Mouse (Mus musculus) myocyte (in vitro differentiated cells): ENCODE results near the gene Yap1. TPM values are rescaled to one million over a fixed set of nuclear protein-coding genes. Genes with fewer than 3 reads are reported as not detected.

ENCODE experiments used
- H3K27me3 ChIP-seq: one replicate; pipeline ENCODE4 v1.6.1; 2011; ENCODE audit not compliant: control insufficient read depth, insufficient read depth, insufficient read length
- H3K36me3 ChIP-seq: one replicate; pipeline ENCODE4 v1.6.1; 2011; ENCODE audit not compliant: control insufficient read depth, insufficient read depth
- H3K4me2 ChIP-seq: one replicate; pipeline ENCODE4 v1.6.1; 2011; ENCODE audit warnings: low read depth, control low read depth
- H3K4me3 ChIP-seq: one replicate; pipeline ENCODE4 v1.5.1; 2011; ENCODE audit warnings: mild to moderate bottlenecking, control low read depth, moderate library complexity
- H3K79me2 ChIP-seq: one replicate; pipeline ENCODE4 v1.6.1; 2011; ENCODE audit not compliant: control insufficient read depth, insufficient read depth
- H3ac ChIP-seq: one replicate; pipeline ENCODE4 v1.6.1; 2011; ENCODE audit not compliant: control insufficient read depth, insufficient read length
- CEBPB ChIP-seq: IDR thresholded peaks from 2 replicates; pipeline ENCODE4 v1.6.1; 2011; ENCODE audit warnings: mild to moderate bottlenecking, moderate library complexity; ENCODE audit not compliant: poor library complexity, insufficient read depth, severe bottlenecking
- E2F4 ChIP-seq: IDR thresholded peaks from one replicate; pipeline ENCODE4 v1.6.1; 2011; ENCODE audit warnings: mild to moderate bottlenecking, control low read depth, moderate library complexity; ENCODE audit not compliant: insufficient read depth
- MAX ChIP-seq: IDR thresholded peaks from one replicate; pipeline ENCODE4 v1.6.1; 2011; ENCODE audit warnings: low read depth, mild to moderate bottlenecking, control low read depth
- MYOD1 ChIP-seq, 3 experiments: IDR thresholded peaks; one replicate each; pipeline ENCODE4 v1.6.1; 2011; ENCODE audit warnings: control low read depth in 2 of 3, low read depth in 2 of 3, mild to moderate bottlenecking in 2 of 3, moderate library complexity in 1 of 3; ENCODE audit not compliant: insufficient read length in 2 of 3, control insufficient read depth in 1 of 3
- MYOG ChIP-seq, 3 experiments: IDR thresholded peaks; one replicate each; pipeline ENCODE4 v1.6.1; 2011; ENCODE audit warnings: control low read depth in 2 of 3, low read depth in 2 of 3, mild to moderate bottlenecking in 2 of 3; ENCODE audit not compliant: insufficient read length in 2 of 3, control insufficient read depth in 1 of 3, insufficient read depth in 1 of 3
- POLR2A ChIP-seq: IDR thresholded peaks from one replicate; pipeline ENCODE4 v1.6.1; 2011; ENCODE audit warnings: low read depth, mild to moderate bottlenecking, control low read depth, moderate library complexity; ENCODE audit not compliant: insufficient read length
- POLR2AphosphoS2 ChIP-seq: IDR thresholded peaks from one replicate; pipeline ENCODE4 v1.6.1; 2011; ENCODE audit warnings: low read depth, control low read depth; ENCODE audit not compliant: insufficient read length
- REST ChIP-seq: IDR thresholded peaks from one replicate; pipeline ENCODE4 v1.6.1; 2011; ENCODE audit warnings: mild to moderate bottlenecking, control low read depth, moderate library complexity; ENCODE audit not compliant: insufficient read depth, insufficient read length
- SRF ChIP-seq: IDR thresholded peaks from one replicate; pipeline ENCODE4 v1.6.1; 2011; ENCODE audit warnings: low read depth; ENCODE audit not compliant: control insufficient read depth, insufficient read length
- TCF12 ChIP-seq: IDR thresholded peaks from one replicate; pipeline ENCODE4 v1.6.1; 2011; ENCODE audit warnings: mild to moderate bottlenecking, control low read depth; ENCODE audit not compliant: poor library complexity, insufficient read depth, severe bottlenecking
- TCF3 ChIP-seq: IDR thresholded peaks from one replicate; pipeline ENCODE4 v1.6.1; 2011; ENCODE audit warnings: low read depth, control low read depth; ENCODE audit not compliant: insufficient read length
- USF1 ChIP-seq: IDR thresholded peaks from one replicate; pipeline ENCODE4 v1.6.1; 2011; ENCODE audit warnings: low read depth, mild to moderate bottlenecking, control low read depth, moderate library complexity
- polyA plus RNA-seq: library from polyadenylated mRNA; unstranded; fragments of >200 nt; fragmentation: generic; extraction: Trizol; gene quantifications from one replicate; pipeline ENCODE4 v1.2.1, GENCODE M21; 2012; ENCODE audit warnings: missing spikeins

The Yap1 gene
- polyA plus RNA-seq, 1 experiment: 27.5 TPM

GRCm38 (mm10) chr9:7962915-7963314, 41.5 kb downstream of the Yap1 start:
- peaks cover 16% of the 10 kb centered on the region for H3K79me2 ChIP-seq
- no peak overlapping the region for H3K4me2 ChIP-seq
- H3K27me3 ChIP-seq: no peaks in the 10 kb centered on the region
- TF ChIP-seq MYOG (IDR thresholded peaks at IDR 0.05; ENCODE audit: control insufficient read depth in 1 of 3, insufficient read depth in 1 of 3, insufficient read length in 2 of 3, low read depth in 2 of 3) (no peak), USF1 (no peak), POLR2A (no peak), CEBPB (no peak), POLR2AphosphoS2 (no peak), SRF (no peak), REST (no peak), MYOD1 (IDR thresholded peaks at IDR 0.05; ENCODE audit: control insufficient read depth in 1 of 3, insufficient read length in 2 of 3, low read depth in 2 of 3) (no peak), MAX (no peak), E2F4 (no peak), TCF3 (no peak), TCF12 (no peak)
- no peak overlapping the region for H3ac ChIP-seq
- no peaks in the 10 kb centered on the region for H3K36me3 ChIP-seq
- H3K4me3 ChIP-seq: no peak overlapping the region

GRCm38 (mm10) chr9:7961366-7962160, 42.8 kb downstream of the Yap1 start:
- Histone ChIP-seq H3K4me2 (no peak overlapping the region), H3K79me2 (peaks cover 16% of the 10 kb centered on the region), H3K4me3 (no peak overlapping the region), H3ac (no peak overlapping the region), H3K36me3 (no peaks in the 10 kb centered on the region), H3K27me3 (no peaks in the 10 kb centered on the region)
- TF ChIP-seq TCF12 (no peak), SRF (no peak), CEBPB (no peak), POLR2A (no peak), POLR2AphosphoS2 (no peak), REST (no peak), E2F4 (no peak), MAX (no peak), MYOD1 (IDR thresholded peaks at IDR 0.05; ENCODE audit: control insufficient read depth in 1 of 3, insufficient read length in 2 of 3, low read depth in 2 of 3) (no peak), TCF3 (no peak)

GRCm38 (mm10) chr9:7960382-7960781, 44.0 kb downstream of the Yap1 start:
- Histone ChIP-seq H3K4me2 (no peak overlapping the region), H3K4me3 (no peak overlapping the region), H3ac (no peak overlapping the region), H3K27me3 (no peaks in the 10 kb centered on the region), H3K36me3 (no peaks in the 10 kb centered on the region), H3K79me2 (peaks cover 18% of the 10 kb centered on the region)
- TF ChIP-seq MYOG (IDR thresholded peaks at IDR 0.05; ENCODE audit: control insufficient read depth in 1 of 3, insufficient read depth in 1 of 3, insufficient read length in 2 of 3, low read depth in 2 of 3): no peak
- no peak for TF ChIP-seq REST
- TF ChIP-seq USF1: no peak
- no peak for TF ChIP-seq SRF
- no peak for TF ChIP-seq MAX

GRCm38 (mm10) chr9:7959301-7959700, 45.1 kb downstream of the Yap1 start:
- no peaks in the 10 kb centered on the region for H3K27me3 ChIP-seq
- H3K36me3 ChIP-seq: no peaks in the 10 kb centered on the region
- no peak for TF ChIP-seq USF1
- peaks cover 11% of the 10 kb centered on the region for H3K79me2 ChIP-seq
- H3K4me2 ChIP-seq: no peak overlapping the region
- H3ac ChIP-seq: no peak overlapping the region
- H3K4me3 ChIP-seq: no peak overlapping the region

- TF ChIP-seq MYOG (IDR thresholded peaks at IDR 0.05; ENCODE audit: control insufficient read depth in 1 of 3, insufficient read depth in 1 of 3, insufficient read length in 2 of 3, low read depth in 2 of 3): no peak
- no peaks in the 10 kb centered on the region for H3K36me3 ChIP-seq
- H3K4me3 ChIP-seq: no peak overlapping the region
- no peaks in the 10 kb centered on the region for H3K27me3 ChIP-seq
- no peak overlapping the region for H3ac ChIP-seq
- H3K4me2 ChIP-seq: no peak overlapping the region
- peaks cover 2% of the 10 kb centered on the region for H3K79me2 ChIP-seq
These were observed 46.3 kb downstream of the Yap1 start for GRCm38 (mm10) chr9:7958025-7958593.
